Mouse (Mus musculus) gastrocnemius, postnatal 36 days (tissue): ENCODE data around the gene Bptf. TPM values are rescaled to one million over a fixed set of nuclear protein-coding genes. Genes with fewer than 3 reads are reported as not detected.
"Not testable (repeated sequence)": the region's sequence is repeated elsewhere in the genome, so short reads cannot be mapped to it uniquely, and the experiment has no call there.

Source experiments
- DNase-seq, 2 experiments: peaks; one replicate each; pipeline ENCODE4 v3.0.0; 2022
- intact Hi-C: fragments of 180-260 bp; cut with DNase I; formaldehyde crosslinking; loops from one replicate; pipeline ENCODE4 v1.15.1; 2025
- long read RNA-seq, 2 experiments: library from polyadenylated mRNA; stranded (forward); transcript quantifications; one replicate each; pipeline ENCODE4 v2.0.0; 2021
- total RNA-seq, 2 experiments: library from RNA; stranded (reverse); gene quantifications; 2 replicates each; pipeline ENCODE4 v1.2.3; 2021

Bptf gene
- total RNA-seq = 10 to 100 TPM; 15.9 to 18.0 TPM
- long read RNA-seq, experiment 1, partial matches to known transcripts = 1 of 16 reads
- long read RNA-seq, experiment 1, other reads (novel, unspliced or antisense) = 15 of 16 reads
- long read RNA-seq, experiment 2, partial matches to known transcripts = 1 of 11 reads
- long read RNA-seq, experiment 2, other reads (novel, unspliced or antisense) = 10 of 11 reads

- intact Hi-C loops = no loop called here
- DNase-seq = peak; percentile 80 to 88
Measured at GRCm38 (mm10) chr11:107131749-107132421, at the start of gene Bptf. Gene Bptf, minus strand, starts transcription at chr11:107132127.

GRCm38 (mm10) chr11:107161215-107161614, 29.3 kb upstream of the Bptf start:
- no peak for DNase-seq
- intact Hi-C loops = no loop called here

- intact Hi-C loops = no loop called here
- no peak for DNase-seq
Measured at GRCm38 (mm10) chr11:107159034-107159433, 27.1 kb upstream of the Bptf start.

GRCm38 (mm10) chr11:107156977-107157642, 25.2 kb upstream of the Bptf start:
- intact Hi-C loops = no loop called here
- DNase-seq = peak in 1 of 2 experiments; percentile 12

GRCm38 (mm10) chr11:107155292-107155691, 23.4 kb upstream of the Bptf start:
- intact Hi-C loops = no loop called here
- DNase-seq = no peak

- intact Hi-C loops = no loop called here
- no peak for DNase-seq
Measured at GRCm38 (mm10) chr11:107154431-107154830, 22.5 kb upstream of the Bptf start.

- no peak for DNase-seq
- intact Hi-C loops = no loop called here
Measured at GRCm38 (mm10) chr11:107153645-107154044, 21.7 kb upstream of the Bptf start.

- DNase-seq = no peak
- intact Hi-C loops = no loop called here
Measured at GRCm38 (mm10) chr11:107151809-107152208, 19.9 kb upstream of the Bptf start.

- intact Hi-C loops = loop anchor here (5.0 kb wide), 1 partner anchor 37 kb away; no protein-coding TSS in a partner anchor
- DNase-seq = not testable (repeated sequence)
Measured at GRCm38 (mm10) chr11:107143956-107144355, 12.0 kb upstream of the Bptf start.

GRCm38 (mm10) chr11:107142382-107142781, 10.5 kb upstream of the Bptf start:
- intact Hi-C loops = loop anchor here (5.0 kb wide), 1 partner anchor 35 kb away; no protein-coding TSS in a partner anchor

GRCm38 (mm10) chr11:107140756-107141155, 8.8 kb upstream of the Bptf start:
- intact Hi-C loops = loop anchor here (5.0 kb wide), 1 partner anchor 33 kb away; no protein-coding TSS in a partner anchor

More at GRCm38 (mm10) chr11:107142382-107142781, 10.5 kb upstream of the Bptf start:
- no peak for DNase-seq

GRCm38 (mm10) chr11:107138633-107139032, 6.7 kb upstream of the Bptf start:
- no peak for DNase-seq
- intact Hi-C loops = no loop called here

More at GRCm38 (mm10) chr11:107140756-107141155, 8.8 kb upstream of the Bptf start:
- DNase-seq = no peak

- intact Hi-C loops = no loop called here
- DNase-seq = no peak
Measured at GRCm38 (mm10) chr11:107137593-107137992, 5.7 kb upstream of the Bptf start.

GRCm38 (mm10) chr11:107136458-107136857, 4.5 kb upstream of the Bptf start:
- intact Hi-C loops, DNase-seq: not testable (repeated sequence)

GRCm38 (mm10) chr11:107135741-107136140, 3.8 kb upstream of the Bptf start:
- DNase-seq = no peak
- intact Hi-C loops = no loop called here

- DNase-seq = no peak
- intact Hi-C loops = no loop called here
Measured at GRCm38 (mm10) chr11:107132426-107132825, 499 bp upstream of the Bptf start.

- DNase-seq = peak; percentile 42 to 62
- intact Hi-C loops = no loop called here
Measured at GRCm38 (mm10) chr11:107130879-107131748, 813 bp downstream of the Bptf start.

- no peak for DNase-seq
- intact Hi-C loops = no loop called here
Measured at GRCm38 (mm10) chr11:107130221-107130788, 1.6 kb downstream of the Bptf start.

- no peak for DNase-seq
- intact Hi-C loops = loop anchor here (5.0 kb wide), 1 partner anchor 72 kb away; no protein-coding TSS in a partner anchor
Measured at GRCm38 (mm10) chr11:107129641-107130040, 2.3 kb downstream of the Bptf start.

- DNase-seq = not testable (repeated sequence)
- intact Hi-C loops = loop anchor here (5.0 kb wide), 1 partner anchor 69 kb away; no protein-coding TSS in a partner anchor
Measured at GRCm38 (mm10) chr11:107126716-107127115, 5.2 kb downstream of the Bptf start.
